Mouse (Mus musculus): ENCODE measurements at regions not wholly inside any gene's neighbourhood (a gene's known extent, or its start where the extent isn't known, plus 50 kb on each side); places are given as distances from the start of the nearest gene placed in this dataset.

GRCm38 (mm10) chr16:70178975-70179374, 134.8 kb upstream of the Gbe1 start:
- TF ChIP-seq CTCF (IDR thresholded peaks at IDR 0.05; ENCODE audit: extremely low read depth, insufficient read depth, low read length) = no peak
- TF ChIP-seq POLR2A (IDR thresholded peaks at IDR 0.05; ENCODE audit: extremely low read depth, insufficient read depth, low read length) = no peak

Measured in cortical plate, adult 2 months (tissue).